Mouse (Mus musculus) heart, adult 2 months (tissue): ENCODE measurements around the gene Wdhd1. TPM values are rescaled to one million over a fixed set of nuclear protein-coding genes. Genes with fewer than 3 reads are reported as not detected.

ENCODE experiments used
- DNase-seq, 2 experiments: peaks; one replicate each; pipeline ENCODE4 v3.0.0; 2021
- H3K27ac ChIP-seq: fragments of 200-600 bp; 2 replicates; pipeline ENCODE4 v1.8.1; 2022
- H3K27me3 ChIP-seq: fragments of 200-500 bp; 2 replicates; pipeline ENCODE4 v1.6.1; 2012; ENCODE audit warnings: mild to moderate bottlenecking, low read length, inconsistent platforms, mixed read lengths; ENCODE audit not compliant: control insufficient read depth, insufficient read depth
- H3K36me3 ChIP-seq: fragments of 200-500 bp; 2 replicates; pipeline ENCODE4 v1.6.1; 2012; ENCODE audit warnings: low read length, inconsistent platforms; ENCODE audit not compliant: control insufficient read depth, insufficient read depth
- H3K4me1 ChIP-seq: fragments of 200-500 bp; 2 replicates; pipeline ENCODE4 v1.6.1; 2011; ENCODE audit warnings: low read length; ENCODE audit not compliant: control insufficient read depth, insufficient read depth
- H3K4me3 ChIP-seq: fragments of 200-600 bp; 2 replicates; pipeline ENCODE4 v1.8.1; 2022
- H3K79me2 ChIP-seq: fragments of 200-500 bp; replicated peaks from 2 replicates; pipeline ENCODE4 v1.6.1; 2012; ENCODE audit warnings: mild to moderate bottlenecking, inconsistent platforms, low read length, moderate library complexity, mixed read lengths; ENCODE audit not compliant: control insufficient read depth, insufficient read depth
- H3K9ac ChIP-seq: fragments of 200-500 bp; 2 replicates; pipeline ENCODE4 v1.6.1; 2012; ENCODE audit warnings: low read depth, mild to moderate bottlenecking, control low read depth, inconsistent platforms, low read length, mixed read lengths
- CTCF ChIP-seq: fragments of 200-600 bp; IDR thresholded peaks from 2 replicates; pipeline ENCODE4 v1.8.1; 2022; ENCODE audit warnings: antibody characterized with exemption, mild to moderate bottlenecking, moderate library complexity
- EP300 ChIP-seq: fragments of 200-500 bp; IDR thresholded peaks from 2 replicates; pipeline ENCODE4 v1.6.1; 2011; ENCODE audit warnings: low read depth, low read length, control low read depth; ENCODE audit not compliant: insufficient read depth
- POLR2A ChIP-seq: fragments of 200-500 bp; IDR thresholded peaks from 2 replicates; pipeline ENCODE4 v1.6.1; 2011; ENCODE audit warnings: mild to moderate bottlenecking, low read depth, low read length, control low read depth; ENCODE audit not compliant: insufficient read depth
- WGBS: fragments of 180-500 bp; shearing (Covaris S2); methylation state at CpG from one replicate; pipeline ENCODE4 v1.1.7; 2018; 5-methylcytosine and 5-hydroxymethylcytosine counted together
- intact Hi-C: fragments of 180-260 bp; cut with DNase I; formaldehyde crosslinking; loops from one replicate; pipeline ENCODE4 v1.15.1; 2025
- polyA plus RNA-seq: library from polyadenylated mRNA; depleted of rRNA; stranded (reverse); fragments of >200 nt; gene quantifications from 2 replicates; pipeline ENCODE4 v1.2.3, GENCODE M21; 2012
- total RNA-seq, 2 experiments: library from RNA; stranded (reverse); gene quantifications; 2 replicates each; pipeline ENCODE4 v1.2.3; 2021

The Wdhd1 gene
- total and polyA plus RNA-seq, 3 experiments = 0.33 to 0.73 (median 0.48) TPM

- intact Hi-C loops = no loop called here
- Histone ChIP-seq H3K79me2 (no peaks in the 10 kb centered on the region), H3K4me3 (no peak overlapping the region), H3K4me1 (no peaks in the 10 kb centered on the region), H3K36me3 (no peaks in the 10 kb centered on the region), H3K27ac (no peak overlapping the region), H3K27me3 (no peaks in the 10 kb centered on the region), H3K9ac (no peak overlapping the region)
- DNase-seq = no peak
- 73% methylated on average over 5 of the region's 5 CpGs for WGBS
- TF ChIP-seq EP300 (no peak), POLR2A (no peak), CTCF (no peak)
These were observed 42.0 kb downstream of the Wdhd1 start for GRCm38 (mm10) chr14:47234526-47235250.

- Histone ChIP-seq H3K79me2 (no peaks in the 10 kb centered on the region), H3K27me3 (no peaks in the 10 kb centered on the region), H3K4me1 (no peaks in the 10 kb centered on the region), H3K27ac (no peak overlapping the region), H3K9ac (no peak overlapping the region), H3K4me3 (no peak overlapping the region), H3K36me3 (no peaks in the 10 kb centered on the region)
- TF ChIP-seq EP300 (no peak), POLR2A (no peak), CTCF (no peak)
- intact Hi-C loops = no loop called here
- no peak for DNase-seq
- WGBS = 75% methylated on average over 3 of the region's 3 CpGs
These were observed 42.6 kb downstream of the Wdhd1 start for GRCm38 (mm10) chr14:47234032-47234431.

- TF ChIP-seq EP300 = no peak
- TF ChIP-seq POLR2A = no peak
- TF ChIP-seq CTCF = no peak
- Histone ChIP-seq H3K27me3 (no peaks in the 10 kb centered on the region), H3K27ac (no peak overlapping the region), H3K79me2 (no peaks in the 10 kb centered on the region), H3K36me3 (no peaks in the 10 kb centered on the region), H3K9ac (no peak overlapping the region), H3K4me3 (no peak overlapping the region), H3K4me1 (no peaks in the 10 kb centered on the region)
- WGBS = 18% methylated on average over 2 of the region's 2 CpGs
- no peak for DNase-seq
- intact Hi-C loops = no loop called here
These were observed 43.1 kb downstream of the Wdhd1 start for GRCm38 (mm10) chr14:47233602-47234001.

- TF ChIP-seq EP300 (no peak), CTCF (no peak), POLR2A (no peak)
- intact Hi-C loops = no loop called here
- Histone ChIP-seq H3K9ac (no peak overlapping the region), H3K27me3 (no peaks in the 10 kb centered on the region), H3K36me3 (no peaks in the 10 kb centered on the region), H3K4me1 (no peaks in the 10 kb centered on the region), H3K27ac (no peak overlapping the region), H3K4me3 (no peak overlapping the region), H3K79me2 (no peaks in the 10 kb centered on the region)
- no peak for DNase-seq
- WGBS = 53% methylated on average over 11 of the region's 11 CpGs
These were observed 46.8 kb downstream of the Wdhd1 start for GRCm38 (mm10) chr14:47229796-47230376.

GRCm38 (mm10) chr14:47225931-47226330 lies 50.7 kb downstream of the Wdhd1 start:
- intact Hi-C loops = no loop called here
- TF ChIP-seq POLR2A = no peak
- no peak for TF ChIP-seq CTCF
- no peak for TF ChIP-seq EP300
- H3K4me1 ChIP-seq = no peaks in the 10 kb centered on the region

More at GRCm38 (mm10) chr14:47225931-47226330, 50.7 kb downstream of the Wdhd1 start:
- Histone ChIP-seq H3K36me3 (no peaks in the 10 kb centered on the region), H3K4me3 (no peak overlapping the region), H3K79me2 (no peaks in the 10 kb centered on the region), H3K9ac (no peak overlapping the region), H3K27me3 (no peaks in the 10 kb centered on the region), H3K27ac (no peak overlapping the region)
- no peak for DNase-seq
- WGBS = 93% methylated on average over 8 of the region's 8 CpGs
